Mouse (Mus musculus): Measurements from ENCODE around the gene Zbed4. TPM values are rescaled to one million over a fixed set of nuclear protein-coding genes. Genes with fewer than 3 reads are reported as not detected.
"Not testable (repeated sequence)": the region's sequence is repeated elsewhere in the genome, so short reads cannot be mapped to it uniquely, and the experiment has no call there.

Zbed4 gene
- polyA plus RNA-seq, 1 experiment from 2014 or later = 12.2 TPM

DNA sequence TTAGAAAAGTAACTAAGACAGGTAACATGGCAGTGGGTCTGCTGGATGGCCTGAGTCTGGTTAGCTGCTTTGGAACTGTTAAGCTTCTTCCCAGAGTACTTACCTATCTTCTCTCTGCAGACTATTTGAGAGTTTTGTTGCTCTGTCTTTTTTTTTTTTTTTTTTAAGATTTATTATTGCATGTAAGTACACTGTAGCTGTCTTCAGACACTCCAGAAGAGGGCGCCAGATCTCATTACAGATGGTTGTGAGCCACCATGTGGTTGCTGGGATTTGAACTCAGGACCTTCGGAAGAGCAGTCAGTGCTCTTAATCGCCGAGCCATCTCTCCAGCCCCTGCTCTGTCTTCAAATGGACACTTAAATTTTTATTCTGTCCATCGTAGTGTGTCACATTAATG, 23.2 kb downstream of the Zbed4 start:
- H3K4me1 ChIP-seq; H3K9me3 ChIP-seq; H3K27ac ChIP-seq; H3K4me2 ChIP-seq; H3K9ac ChIP-seq; ATAC-seq (ENCODE audit: insufficient number of reproducible peaks, low FRiP score, low TSS enrichment, low read depth); H3K4me3 ChIP-seq; H3K27me3 ChIP-seq: not testable (repeated sequence)
- peaks cover 19% of the 10 kb centered on the region for H3K36me3 ChIP-seq
- WGBS = 87% methylated on average over 5 of the region's 5 CpGs

DNA sequence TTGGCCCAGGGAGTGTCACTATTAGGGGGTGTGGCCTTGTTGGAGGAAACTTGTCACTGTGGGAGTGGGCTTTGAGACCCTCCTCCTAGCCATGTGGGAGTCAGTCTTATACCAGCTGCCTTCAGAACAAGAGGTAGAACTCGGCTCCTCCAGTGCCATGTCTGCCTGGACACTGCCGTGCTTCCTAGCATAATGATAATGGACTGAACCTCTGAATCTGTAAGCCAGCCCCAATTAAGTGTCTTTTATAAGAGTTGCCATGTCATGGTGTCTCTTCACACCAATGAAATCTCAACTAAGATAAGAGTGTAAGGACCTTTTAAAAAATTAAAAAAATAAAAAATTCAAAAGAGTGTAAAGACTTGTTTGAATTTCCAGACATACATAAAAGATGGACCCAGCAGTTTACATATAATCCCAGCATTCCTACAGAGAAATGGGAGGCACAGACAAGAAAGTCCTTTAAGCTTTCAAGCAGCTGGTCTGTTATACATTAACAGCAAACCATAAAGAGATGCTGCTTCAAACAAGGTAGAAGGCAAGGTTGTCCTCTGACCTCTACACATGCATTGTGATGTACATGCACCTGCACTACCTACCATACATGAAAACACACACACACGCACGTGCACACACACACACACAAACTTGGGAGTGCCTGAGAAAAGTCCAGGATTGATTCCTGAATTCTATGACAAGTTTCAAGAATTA, 40.8 kb downstream of the Zbed4 start:
- Histone ChIP-seq H3K27me3 (no peaks in the 10 kb centered on the region), H3K4me2 (no peak overlapping the region), H3K4me1 (no peaks in the 10 kb centered on the region), H3K4me3 (no peak overlapping the region), H3K9me3 (no peaks in the 10 kb centered on the region), H3K27ac (no peak overlapping the region), H3K9ac (no peak overlapping the region), H3K36me3 (no peaks in the 10 kb centered on the region)
- 77% methylated on average over 4 of the region's 4 CpGs for WGBS
- no peak for ATAC-seq (ENCODE audit: insufficient number of reproducible peaks, low FRiP score, low TSS enrichment, low read depth)

DNA sequence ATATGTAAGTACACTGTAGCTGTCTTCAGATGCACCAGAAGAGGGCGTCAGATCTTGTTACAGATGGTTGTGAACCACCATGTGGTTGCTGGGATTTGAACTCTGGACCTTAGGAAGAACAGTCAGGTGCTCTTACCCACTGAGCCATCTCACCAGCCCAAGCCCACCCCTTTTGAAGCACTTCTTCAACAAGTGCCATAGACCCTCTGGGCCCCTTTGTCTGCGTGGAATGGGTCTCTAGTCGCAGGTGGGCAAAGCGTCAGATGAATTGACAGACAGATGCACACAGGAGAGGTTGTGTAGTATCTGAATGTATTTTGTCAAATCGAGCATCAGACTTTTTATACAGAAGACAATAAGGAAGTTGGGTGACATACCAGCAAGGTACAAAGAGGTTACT, 43.3 kb downstream of the Zbed4 start:
- H3K36me3 ChIP-seq; H3K9ac ChIP-seq; H3K27ac ChIP-seq; ATAC-seq (ENCODE audit: insufficient number of reproducible peaks, low FRiP score, low TSS enrichment, low read depth); H3K9me3 ChIP-seq; H3K27me3 ChIP-seq; H3K4me1 ChIP-seq; H3K4me2 ChIP-seq; H3K4me3 ChIP-seq: not testable (repeated sequence)
- 92% methylated on average over 5 of the region's 5 CpGs for WGBS

DNA sequence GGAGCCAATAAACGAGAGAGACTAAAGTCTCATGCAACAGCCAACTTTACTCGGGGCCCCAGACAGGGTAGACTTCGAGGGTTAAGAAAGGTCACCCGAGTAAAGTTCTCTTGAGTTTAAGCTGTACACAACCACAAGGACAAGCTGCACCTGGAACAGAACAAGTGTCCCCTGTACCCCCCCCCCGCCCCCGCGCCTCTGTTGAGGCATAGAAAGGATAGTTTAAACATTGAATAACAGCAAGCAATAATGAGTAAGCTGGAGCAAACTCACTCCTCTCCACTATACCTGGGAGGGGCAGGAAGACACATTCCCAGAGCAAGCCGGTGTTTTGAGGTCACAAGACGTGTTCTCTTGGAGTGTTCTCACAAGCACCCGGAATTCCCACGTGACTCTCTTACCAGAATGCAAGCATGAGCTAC, 48.5 kb downstream of the Zbed4 start:
- 83% methylated on average over 11 of the region's 11 CpGs for WGBS
- Histone ChIP-seq H3K4me2 (no peak overlapping the region), H3K4me3 (no peak overlapping the region), H3K9me3 (no peaks in the 10 kb centered on the region), H3K4me1 (no peaks in the 10 kb centered on the region), H3K36me3 (peaks cover 13% of the 10 kb centered on the region), H3K9ac (no peak overlapping the region), H3K27ac (no peak overlapping the region), H3K27me3 (no peaks in the 10 kb centered on the region)
- no peak for ATAC-seq (ENCODE audit: insufficient number of reproducible peaks, low FRiP score, low TSS enrichment, low read depth)

DNA sequence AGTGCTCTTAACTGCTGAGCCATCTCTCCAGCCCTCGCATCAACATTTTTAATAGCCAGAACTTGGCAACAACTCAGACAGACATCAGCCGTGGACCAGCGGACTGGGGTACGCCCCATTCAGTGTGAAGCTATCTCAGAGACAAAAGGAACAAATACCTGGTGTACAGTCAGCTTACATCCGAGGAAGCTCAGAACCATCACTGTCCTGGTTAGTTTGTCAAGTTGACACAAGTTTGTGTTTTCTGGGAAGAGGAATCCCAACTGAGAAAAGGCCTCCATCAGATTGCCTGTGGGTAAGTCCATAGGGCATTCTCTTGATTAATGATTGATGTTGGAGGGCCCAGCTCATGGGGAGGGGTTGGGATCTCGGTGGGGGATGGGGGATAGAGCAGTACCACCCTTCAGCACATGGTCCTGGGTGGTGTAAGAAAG, 49.5 kb downstream of the Zbed4 start:
- Histone ChIP-seq H3K9me3 (no peaks in the 10 kb centered on the region), H3K4me2 (no peak overlapping the region), H3K36me3 (peaks cover 22% of the 10 kb centered on the region), H3K4me1 (no peaks in the 10 kb centered on the region), H3K4me3 (no peak overlapping the region), H3K27me3 (no peaks in the 10 kb centered on the region), H3K27ac (no peak overlapping the region), H3K9ac (no peak overlapping the region)
- no peak for ATAC-seq (ENCODE audit: insufficient number of reproducible peaks, low FRiP score, low TSS enrichment, low read depth)
- WGBS = 78% methylated on average over 6 of the region's 6 CpGs

DNA sequence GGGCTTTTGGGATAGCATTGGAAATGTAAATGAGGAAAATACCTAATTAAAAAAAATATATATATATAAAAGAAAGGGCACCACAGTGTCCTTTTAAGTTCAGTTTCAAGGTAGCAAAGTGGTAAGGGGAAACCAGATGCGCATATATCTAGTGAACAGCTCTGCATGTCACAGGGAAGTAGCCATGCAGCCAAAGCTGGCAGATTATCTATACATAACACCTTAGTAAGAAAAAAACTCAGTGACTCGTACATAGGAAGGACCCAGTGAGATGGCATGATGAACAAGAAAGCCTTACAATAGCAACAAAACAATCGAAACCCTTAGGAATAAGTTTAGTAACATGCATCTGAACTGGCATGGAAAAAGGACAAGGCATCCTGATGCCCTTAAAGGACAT, 50.4 kb downstream of the Zbed4 start:
- peaks cover 29% of the 10 kb centered on the region for H3K36me3 ChIP-seq
- H3K9ac ChIP-seq = no peak overlapping the region
- no peak overlapping the region for H3K27ac ChIP-seq
- 90% methylated on average over 3 of the region's 3 CpGs for WGBS
- H3K27me3 ChIP-seq = no peaks in the 10 kb centered on the region
- ATAC-seq (ENCODE audit: insufficient number of reproducible peaks, low FRiP score, low TSS enrichment, low read depth) = no peak
- no peaks in the 10 kb centered on the region for H3K9me3 ChIP-seq
- no peaks in the 10 kb centered on the region for H3K4me1 ChIP-seq
- H3K4me2 ChIP-seq = no peak overlapping the region
- no peak overlapping the region for H3K4me3 ChIP-seq

DNA sequence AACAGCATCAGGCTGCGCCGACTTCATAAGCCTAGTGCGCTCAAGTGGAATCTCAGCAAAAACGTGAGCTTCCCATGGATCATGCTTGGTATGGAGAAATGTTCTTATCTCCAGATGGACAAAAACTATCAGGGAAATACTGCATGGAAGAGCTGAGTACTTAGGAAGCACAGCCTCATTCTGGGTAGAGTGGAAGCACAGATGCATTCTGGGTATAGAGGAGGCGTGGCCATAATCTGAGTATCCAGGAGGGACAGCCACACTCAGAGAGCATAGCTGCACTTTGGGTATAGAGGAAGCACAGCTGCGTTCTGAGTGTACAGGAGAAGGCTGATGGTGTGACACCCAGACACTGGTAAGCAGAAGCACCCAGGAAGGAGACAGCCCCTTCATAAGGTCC, 50.9 kb downstream of the Zbed4 start:
- H3K9ac ChIP-seq = no peak overlapping the region
- WGBS = 86% methylated on average over 6 of the region's 6 CpGs
- no peak overlapping the region for H3K4me2 ChIP-seq
- H3K27ac ChIP-seq = no peak overlapping the region
- H3K36me3 ChIP-seq = peaks cover 29% of the 10 kb centered on the region
- ATAC-seq (ENCODE audit: insufficient number of reproducible peaks, low FRiP score, low TSS enrichment, low read depth) = no peak
- H3K4me1 ChIP-seq = no peaks in the 10 kb centered on the region
- H3K27me3 ChIP-seq = no peaks in the 10 kb centered on the region
- H3K9me3 ChIP-seq = no peaks in the 10 kb centered on the region
- H3K4me3 ChIP-seq = no peak overlapping the region

DNA sequence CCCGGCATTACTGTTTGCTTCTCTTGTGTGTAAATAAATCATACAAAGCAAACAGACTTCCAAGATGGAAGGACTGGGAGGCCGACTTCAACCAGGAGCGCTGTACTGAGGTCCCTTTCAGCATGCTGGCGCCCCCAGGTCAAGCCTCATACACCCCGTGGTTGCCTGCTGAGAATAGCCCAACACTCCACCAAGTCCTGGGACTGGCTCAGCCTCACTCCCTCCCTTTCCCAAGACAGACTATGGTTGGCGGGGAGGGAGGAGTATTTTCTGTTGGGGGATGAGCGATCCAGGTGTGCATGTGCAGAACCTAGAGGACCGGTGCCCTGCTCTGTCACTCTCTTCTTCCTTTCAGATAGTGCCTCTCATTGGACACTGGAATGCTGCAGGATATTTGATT, 56.7 kb downstream of the Zbed4 start:
- no peak overlapping the region for H3K4me2 ChIP-seq
- no peaks in the 10 kb centered on the region for H3K9me3 ChIP-seq
- no peaks in the 10 kb centered on the region for H3K27me3 ChIP-seq
- H3K36me3 ChIP-seq = peaks cover 59% of the 10 kb centered on the region
- H3K4me1 ChIP-seq = no peaks in the 10 kb centered on the region
- WGBS = 86% methylated on average over 8 of the region's 8 CpGs
- ATAC-seq (ENCODE audit: insufficient number of reproducible peaks, low FRiP score, low TSS enrichment, low read depth) = no peak
- H3K27ac ChIP-seq = no peak overlapping the region
- H3K9ac ChIP-seq = no peak overlapping the region
- H3K4me3 ChIP-seq = no peak overlapping the region

DNA sequence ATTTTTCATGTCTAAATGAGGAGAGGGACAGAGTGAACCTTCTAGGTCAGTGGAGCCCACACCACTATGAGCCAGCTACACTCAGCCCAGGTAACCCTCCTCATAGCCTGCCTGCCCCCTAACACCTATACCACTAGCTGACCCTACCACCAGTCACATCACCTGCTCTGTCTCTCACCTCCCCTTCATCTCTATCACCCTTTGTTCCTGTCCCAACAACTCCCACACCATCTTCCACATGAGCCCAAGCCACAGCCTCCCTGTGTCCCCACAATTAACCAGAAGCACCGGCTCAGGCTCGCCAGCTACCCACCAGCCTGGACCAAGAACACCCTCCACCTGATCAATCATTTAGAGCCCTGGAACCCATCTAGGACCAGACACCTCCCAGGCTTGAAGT, 58.9 kb downstream of the Zbed4 start:
- Histone ChIP-seq H3K4me2 (no peak overlapping the region), H3K4me1 (no peaks in the 10 kb centered on the region), H3K27me3 (no peaks in the 10 kb centered on the region), H3K4me3 (no peak overlapping the region), H3K9me3 (no peaks in the 10 kb centered on the region), H3K27ac (no peak overlapping the region), H3K9ac (no peak overlapping the region), H3K36me3 (peaks cover 65% of the 10 kb centered on the region)
- ATAC-seq (ENCODE audit: insufficient number of reproducible peaks, low FRiP score, low TSS enrichment, low read depth) = no peak
- 89% methylated on average over 2 of the region's 2 CpGs for WGBS

DNA sequence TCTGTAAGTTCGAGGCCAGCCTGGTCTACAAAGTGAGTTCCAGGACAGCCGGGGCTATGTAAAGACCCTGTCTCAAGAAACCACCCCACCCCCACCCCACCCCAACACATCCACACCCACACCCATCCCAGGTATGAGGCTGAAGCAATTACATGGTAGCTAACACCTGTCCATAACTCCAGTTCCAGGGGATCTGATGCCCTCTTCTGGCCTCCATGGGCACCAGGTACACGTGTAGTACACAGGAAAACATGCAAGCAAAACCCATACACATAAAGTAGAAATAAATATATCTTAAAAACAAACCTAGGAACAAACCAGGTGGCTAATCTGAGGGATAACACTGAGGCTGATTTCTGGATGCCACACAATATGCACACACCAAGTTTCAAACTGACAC, 61.8 kb downstream of the Zbed4 start:
- Histone ChIP-seq H3K27ac (no peak overlapping the region), H3K9me3 (no peaks in the 10 kb centered on the region), H3K36me3 (peaks cover 60% of the 10 kb centered on the region), H3K4me1 (peaks cover under 1% of the 10 kb centered on the region; the same call in 1 of the 2 replicates), H3K4me3 (no peak overlapping the region), H3K9ac (no peak overlapping the region), H3K4me2 (no peak overlapping the region), H3K27me3 (no peaks in the 10 kb centered on the region)
- no peak for ATAC-seq (ENCODE audit: insufficient number of reproducible peaks, low FRiP score, low TSS enrichment, low read depth)
- 95% methylated on average over 3 of the region's 3 CpGs for WGBS

DNA sequence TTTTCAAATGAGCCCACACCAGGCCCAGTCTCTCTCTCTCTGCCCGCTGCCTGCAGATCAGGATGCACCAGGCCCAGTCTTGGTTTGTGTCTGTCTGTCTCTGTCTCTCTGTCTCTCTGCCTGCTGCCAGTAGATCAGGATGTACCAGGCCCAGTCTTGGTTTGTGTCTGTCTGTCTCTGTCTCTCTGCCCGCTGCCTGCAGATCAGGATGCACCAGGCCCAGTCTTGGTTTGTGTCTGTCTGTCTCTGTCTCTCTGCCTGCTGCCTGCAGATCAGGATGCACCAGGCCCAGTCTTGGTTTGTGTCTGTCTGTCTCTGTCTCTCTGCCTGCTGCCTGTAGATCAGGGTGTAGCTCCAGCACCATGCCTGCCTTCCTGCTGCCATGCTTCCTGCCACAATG, 62.4 kb downstream of the Zbed4 start:
- not testable (repeated sequence) for H3K27me3 ChIP-seq; H3K4me2 ChIP-seq; H3K9me3 ChIP-seq; H3K27ac ChIP-seq; H3K9ac ChIP-seq; H3K4me1 ChIP-seq; H3K4me3 ChIP-seq; ATAC-seq (ENCODE audit: insufficient number of reproducible peaks, low FRiP score, low TSS enrichment, low read depth)
- peaks cover 54% of the 10 kb centered on the region for H3K36me3 ChIP-seq
- 87% methylated on average over 2 of the region's 2 CpGs for WGBS

DNA sequence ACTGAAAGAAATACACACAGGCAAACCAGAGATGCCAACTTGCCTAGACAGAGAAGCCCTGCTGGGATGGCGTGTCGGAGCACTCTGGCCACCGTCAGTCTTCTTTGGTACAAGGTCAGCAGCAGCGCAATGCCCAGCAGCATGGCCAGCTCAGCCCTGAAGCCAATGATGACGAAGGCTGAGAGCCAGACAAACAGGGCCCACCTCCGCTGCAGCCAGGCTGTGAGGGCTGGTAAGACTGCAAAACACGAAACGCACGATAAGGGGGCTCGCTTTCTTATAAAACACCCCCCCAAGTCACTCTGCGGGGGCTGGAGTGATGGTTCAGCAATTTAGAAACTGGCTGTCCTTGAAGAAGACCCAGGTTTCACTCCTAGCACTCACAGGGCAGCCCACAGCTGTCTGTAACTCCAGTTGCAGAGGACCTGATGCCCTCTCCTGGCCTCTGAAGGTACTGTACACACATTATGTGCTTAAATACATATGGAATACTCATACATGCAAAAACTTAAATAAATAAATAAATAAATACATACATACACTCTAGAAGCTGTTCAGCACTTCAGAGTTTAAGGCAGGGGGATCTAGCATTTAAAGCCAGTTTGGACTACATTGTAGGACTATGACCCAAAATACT, 63.1 kb downstream of the Zbed4 start:
- no peak overlapping the region for H3K4me2 ChIP-seq
- ATAC-seq (ENCODE audit: insufficient number of reproducible peaks, low FRiP score, low TSS enrichment, low read depth) = no peak
- H3K9ac ChIP-seq = no peak overlapping the region
- WGBS = 94% methylated on average over 11 of the region's 11 CpGs
- peaks cover 4% of the 10 kb centered on the region; the same call in 1 of the 2 replicates for H3K4me1 ChIP-seq
- no peak overlapping the region for H3K4me3 ChIP-seq
- no peaks in the 10 kb centered on the region for H3K9me3 ChIP-seq
- peaks cover 50% of the 10 kb centered on the region for H3K36me3 ChIP-seq
- no peaks in the 10 kb centered on the region for H3K27me3 ChIP-seq
- no peak overlapping the region for H3K27ac ChIP-seq

Data from limb, embryonic 15.5 days (tissue).